Mouse (Mus musculus) cerebellum, adult 2 months (tissue): ENCODE results near the gene Pnmt. TPM values are rescaled to one million over a fixed set of nuclear protein-coding genes. Genes with fewer than 3 reads are reported as not detected.
A peak's percentile ranks its signal among the peaks of the same experiment; 100 is the strongest.

Experiments used
- DNase-seq, 2 experiments: peaks; one replicate each; pipeline ENCODE4 v3.0.0; 2021
- H3K27ac ChIP-seq: fragments of 200-500 bp; 2 replicates; pipeline ENCODE4 v1.5.1; 2012; ENCODE audit warnings: low read length, control low read depth, inconsistent platforms; ENCODE audit not compliant: insufficient read depth
- H3K27me3 ChIP-seq: fragments of 200-500 bp; 2 replicates; pipeline ENCODE4 v1.6.1; 2012; ENCODE audit warnings: inconsistent platforms, mild to moderate bottlenecking, low read length, moderate library complexity; ENCODE audit not compliant: control insufficient read depth, insufficient read depth
- H3K4me1 ChIP-seq: fragments of 200-500 bp; 2 replicates; pipeline ENCODE4 v1.6.1; 2011; ENCODE audit warnings: low read length; ENCODE audit not compliant: control insufficient read depth, insufficient read depth
- H3K4me3 ChIP-seq: fragments of 200-500 bp; replicated peaks from 2 replicates; pipeline ENCODE3; 2011; ENCODE audit warnings: mild to moderate bottlenecking, low read depth, low read length, control low read depth; ENCODE audit not compliant: insufficient read depth
- CTCF ChIP-seq: fragments of 200-500 bp; IDR thresholded peaks from 2 replicates; pipeline ENCODE4 v1.5.1; 2011; ENCODE audit warnings: low read depth, mild to moderate bottlenecking, control low read depth, low read length, moderate library complexity, borderline replicate concordance; ENCODE audit not compliant: insufficient read depth
- POLR2A ChIP-seq: fragments of 200-500 bp; IDR thresholded peaks from 2 replicates; pipeline ENCODE4 v1.6.1; 2011; ENCODE audit warnings: low read length, control low read depth, borderline replicate concordance; ENCODE audit not compliant: insufficient read depth
- WGBS: fragments of 180-500 bp; shearing (Covaris S2); methylation state at CpG from one replicate; pipeline ENCODE4 v1.1.7; 2018; 5-methylcytosine and 5-hydroxymethylcytosine counted together
- polyA plus RNA-seq: library from polyadenylated mRNA; depleted of rRNA; stranded (reverse); fragments of >200 nt; gene quantifications from 2 replicates; pipeline ENCODE4 v1.2.3, GENCODE M21; 2012

The Pnmt gene
- polyA plus RNA-seq, 1 experiment: 0.26 TPM

DNA sequence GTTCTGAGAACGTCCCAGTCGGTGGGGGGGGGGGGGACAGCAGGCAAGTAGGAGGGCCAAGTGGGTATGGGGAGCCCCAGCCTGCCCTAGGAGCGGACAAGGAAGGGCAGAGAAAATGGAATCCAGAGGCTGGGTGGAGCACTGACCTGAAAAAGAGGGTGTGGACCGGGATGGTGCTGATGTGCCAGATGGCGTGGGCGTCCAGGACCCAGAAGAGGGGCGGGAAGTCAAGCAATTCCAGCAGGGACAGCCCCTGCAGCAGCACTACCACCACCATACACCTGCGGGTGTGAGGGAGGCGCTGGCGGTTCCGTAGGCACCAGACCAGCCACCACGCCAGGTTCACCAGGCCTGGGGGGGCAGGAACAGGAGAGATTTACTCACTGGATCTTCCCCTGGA, 3.9 kb downstream of the Pnmt start:
- no peak for DNase-seq
- TF ChIP-seq CTCF (no peak), POLR2A (no peak)
- 73% methylated on average over 12 of the region's 12 CpGs for WGBS
- peaks cover 15% of the 10 kb centered on the region for H3K4me1 ChIP-seq
- H3K4me3 ChIP-seq: no peak overlapping the region
- H3K27ac ChIP-seq: no peak overlapping the region
- no peaks in the 10 kb centered on the region for H3K27me3 ChIP-seq

DNA sequence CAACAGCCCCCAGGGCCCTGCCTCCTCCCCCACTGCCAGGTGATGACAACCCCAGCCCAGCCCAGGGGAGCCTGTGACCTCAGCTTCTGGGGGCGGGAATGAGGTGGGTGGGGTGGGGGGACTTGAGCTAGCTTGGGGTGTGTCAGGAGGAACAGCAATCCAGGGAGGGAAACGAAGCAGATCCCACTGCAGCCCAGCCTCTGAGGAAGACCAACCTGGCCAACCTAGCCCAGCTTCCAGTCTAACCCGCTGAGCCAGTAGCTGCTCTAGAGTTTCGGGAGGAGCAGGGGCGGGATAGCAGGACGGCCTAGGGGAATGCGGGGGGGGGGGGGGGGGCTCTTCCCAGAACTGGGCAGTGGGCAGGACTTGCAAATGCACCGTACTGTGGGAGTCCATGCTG, 5.8 kb downstream of the Pnmt start:
- no peak for TF ChIP-seq POLR2A
- no peak for TF ChIP-seq CTCF
- Histone ChIP-seq H3K4me1 (peaks cover 8% of the 10 kb centered on the region), H3K4me3 (no peak overlapping the region), H3K27ac (no peak overlapping the region), H3K27me3 (no peaks in the 10 kb centered on the region)
- no peak for DNase-seq
- 36% methylated on average over 8 of the region's 8 CpGs for WGBS

DNA sequence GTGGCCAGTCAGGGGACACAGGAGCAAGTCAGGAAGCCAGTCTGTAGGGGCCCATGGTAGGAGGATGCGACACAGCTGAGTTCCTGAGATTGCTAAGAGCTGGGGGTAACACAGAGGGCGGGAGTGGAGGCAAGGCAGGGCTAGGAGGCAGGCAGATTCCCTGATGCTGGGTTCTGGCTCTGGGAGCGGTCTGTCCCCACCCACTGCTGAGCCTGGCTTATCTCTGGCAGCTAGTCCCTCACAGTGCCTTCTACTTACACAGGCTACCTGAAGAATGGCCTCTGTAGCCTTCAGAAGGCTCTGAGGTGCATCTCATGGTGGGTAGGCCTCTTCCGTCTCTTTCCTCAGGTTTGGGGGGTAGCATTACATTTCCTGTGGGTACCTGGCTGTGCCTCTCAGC, 6.4 kb downstream of the Pnmt start:
- DNase-seq: no peak
- Histone ChIP-seq H3K27me3 (no peaks in the 10 kb centered on the region), H3K27ac (no peak overlapping the region), H3K4me1 (peaks cover 8% of the 10 kb centered on the region), H3K4me3 (no peak overlapping the region)
- WGBS: 84% methylated on average over 4 of the region's 4 CpGs
- no peak for TF ChIP-seq POLR2A
- TF ChIP-seq CTCF: no peak

DNA sequence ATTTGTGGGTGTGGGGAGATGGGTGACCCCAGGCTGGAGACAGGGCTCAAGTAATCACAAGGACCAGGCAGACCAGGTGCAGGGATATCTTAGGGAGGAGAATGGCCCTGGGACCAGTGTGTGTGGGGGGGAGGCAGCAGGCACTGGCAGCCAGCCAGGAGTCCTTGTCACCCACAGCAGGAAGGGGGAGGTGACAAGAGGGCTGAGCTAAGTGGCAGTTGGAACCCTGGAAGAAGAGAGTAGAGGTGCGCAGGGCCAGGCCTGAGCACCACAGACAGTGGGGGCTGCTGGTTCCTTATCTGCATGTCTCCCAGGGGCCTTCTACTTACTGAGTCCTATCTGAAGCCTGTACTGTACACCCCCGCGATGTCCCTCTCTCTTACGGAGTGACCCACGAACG, 7.1 kb downstream of the Pnmt start:
- Histone ChIP-seq H3K27me3 (no peaks in the 10 kb centered on the region), H3K27ac (no peak overlapping the region), H3K4me1 (peaks cover 4% of the 10 kb centered on the region), H3K4me3 (no peak overlapping the region)
- TF ChIP-seq CTCF: no peak
- TF ChIP-seq POLR2A: no peak
- DNase-seq: peak in 1 of 2 experiments; percentile 12
- WGBS: 73% methylated on average over 6 of the region's 6 CpGs

DNA sequence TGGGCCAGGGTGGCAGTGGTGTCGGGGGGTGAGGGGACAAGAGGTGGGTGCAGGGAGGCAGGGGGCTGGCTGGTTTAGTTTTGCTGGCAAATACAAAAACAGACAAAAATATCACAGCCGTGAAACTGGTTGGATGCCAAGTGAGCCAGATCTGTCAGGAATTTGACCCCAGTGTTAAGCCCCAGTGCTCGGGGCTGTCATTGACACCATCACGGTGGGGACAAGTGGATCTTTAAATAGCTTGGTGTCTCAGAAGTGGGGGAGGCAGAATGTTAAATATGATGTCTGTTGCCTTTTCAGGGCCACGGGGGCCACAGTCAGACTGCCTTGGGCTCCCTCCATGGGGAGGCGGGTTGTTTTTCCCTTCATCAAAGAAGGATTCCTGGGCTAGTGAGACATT, 8.1 kb downstream of the Pnmt start:
- Histone ChIP-seq H3K27me3 (no peaks in the 10 kb centered on the region), H3K4me1 (no peaks in the 10 kb centered on the region), H3K27ac (no peak overlapping the region), H3K4me3 (no peak overlapping the region)
- no peak for TF ChIP-seq POLR2A
- no peak for TF ChIP-seq CTCF
- no peak for DNase-seq
- 36% methylated on average over 6 of the region's 6 CpGs for WGBS

DNA sequence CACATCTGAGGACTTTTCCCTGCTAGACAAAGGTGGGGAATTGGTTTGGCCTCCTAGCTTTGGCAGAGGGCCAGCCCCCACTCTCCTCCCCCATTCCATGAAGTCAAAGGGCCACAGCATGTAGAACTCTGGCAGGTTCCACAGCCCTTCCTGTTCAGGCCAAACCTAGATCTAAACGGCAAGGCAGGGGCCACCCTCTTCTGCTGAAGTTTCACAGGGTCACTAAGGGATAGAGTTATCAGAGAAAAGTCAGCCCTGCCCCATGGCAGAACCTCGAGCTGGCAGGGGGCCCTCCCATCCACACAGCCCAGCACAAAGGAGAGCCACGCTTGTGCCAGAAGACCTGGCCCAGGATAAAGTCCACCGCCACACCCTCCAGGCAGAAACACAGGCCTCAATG, 8.8 kb downstream of the Pnmt start:
- H3K27me3 ChIP-seq: no peaks in the 10 kb centered on the region
- WGBS: 30% methylated on average over 4 of the region's 4 CpGs
- TF ChIP-seq POLR2A (no peak), CTCF (no peak)
- H3K4me3 ChIP-seq: no peak overlapping the region
- DNase-seq: no peak
- H3K27ac ChIP-seq: no peak overlapping the region
- H3K4me1 ChIP-seq: no peaks in the 10 kb centered on the region

DNA sequence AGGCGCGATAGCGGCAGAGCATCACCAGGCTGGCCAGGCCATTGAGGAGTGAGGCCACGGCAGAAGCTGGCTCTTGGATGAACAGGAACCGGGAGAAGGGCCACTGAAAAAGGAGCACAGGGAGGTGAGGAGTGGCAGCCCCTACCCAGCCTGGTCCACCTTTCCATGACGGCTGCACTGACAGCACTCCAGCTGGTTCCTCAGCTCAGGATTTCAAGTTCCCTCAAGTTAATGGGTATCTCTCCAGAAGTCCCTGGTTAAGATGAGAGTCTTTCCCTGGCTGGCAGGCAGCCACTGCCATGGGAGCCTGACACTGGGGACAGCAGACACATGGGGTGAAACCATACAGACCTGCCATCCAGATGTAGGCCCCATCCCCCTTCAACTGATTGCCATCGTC, 11.7 kb downstream of the Pnmt start:
- Histone ChIP-seq H3K27me3 (no peaks in the 10 kb centered on the region), H3K27ac (no peak overlapping the region), H3K4me1 (peaks cover 3% of the 10 kb centered on the region; the same call in 1 of the 2 replicates), H3K4me3 (no peak overlapping the region)
- WGBS: 88% methylated on average over 7 of the region's 7 CpGs
- TF ChIP-seq CTCF (no peak), POLR2A (no peak)
- no peak for DNase-seq

DNA sequence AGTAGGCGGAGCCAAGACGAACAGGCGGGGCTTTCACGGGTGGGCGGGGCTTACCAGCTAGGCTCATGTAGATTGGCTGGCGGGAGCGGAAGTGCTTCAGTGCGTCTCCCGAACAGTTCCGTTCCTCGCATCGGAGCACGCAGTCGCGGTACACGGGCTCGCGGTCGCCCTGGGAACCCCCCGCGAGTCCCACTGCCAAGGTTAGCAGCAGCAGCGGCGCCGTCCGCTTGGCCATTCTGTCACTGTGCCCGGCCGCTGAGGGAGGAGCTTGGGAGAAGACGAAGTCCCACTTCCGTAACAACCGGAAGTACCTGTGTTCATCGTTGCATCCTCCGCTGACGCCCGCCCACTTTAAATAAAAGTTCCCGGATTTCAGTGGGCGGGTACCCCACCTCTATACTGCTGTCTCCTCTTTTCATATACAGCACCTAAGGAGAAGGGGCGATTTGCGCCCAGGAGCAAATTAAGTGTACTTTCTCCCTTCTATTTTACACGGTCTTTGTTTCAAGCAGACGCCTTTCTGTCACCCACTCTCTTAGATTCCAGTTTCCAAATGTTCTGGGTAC, 14.0 kb downstream of the Pnmt start, which contains the start of gene Pgap3:
Gene Pgap3, minus strand, starts transcription at position 330 of the 566 bp plus-strand sequence.
- Histone ChIP-seq H3K4me1 (peaks cover 3% of the 10 kb centered on the region; the same call in 1 of the 2 replicates), H3K27me3 (no peaks in the 10 kb centered on the region), H3K27ac (peak within 1 kb of the TSS; percentile 95), H3K4me3 (peak within 1 kb of the TSS; percentile 83)
- WGBS: under 1% methylated on average over 40 of the region's 40 CpGs
- TF ChIP-seq CTCF (no peak), POLR2A (peak; percentile 70; the same call in 1 of the 2 replicates)
- peak; percentile 89 to 91 for DNase-seq
